Mouse (Mus musculus) bone marrow, adult 2 months (tissue): ENCODE measurements around the gene Ctrb1. TPM values are rescaled to one million over a fixed set of nuclear protein-coding genes. Genes with fewer than 3 reads are reported as not detected.

Source experiments
- H3K27ac ChIP-seq: fragments of 200-500 bp; 2 replicates; pipeline ENCODE4 v1.5.1; 2012; ENCODE audit warnings: low read depth, mild to moderate bottlenecking, control low read depth, inconsistent platforms, low read length; ENCODE audit not compliant: control insufficient read depth, poor library complexity, insufficient read depth
- H3K4me1 ChIP-seq: fragments of 200-500 bp; 2 replicates; pipeline ENCODE4 v1.6.1; 2011; ENCODE audit warnings: low read length; ENCODE audit not compliant: control insufficient read depth, insufficient read depth
- H3K4me3 ChIP-seq: fragments of 200-500 bp; replicated peaks from 2 replicates; pipeline ENCODE3; 2011; ENCODE audit warnings: mild to moderate bottlenecking, low read depth, low read length, control low read depth; ENCODE audit not compliant: control insufficient read depth
- CTCF ChIP-seq: fragments of 200-500 bp; IDR thresholded peaks from 2 replicates; pipeline ENCODE4 v1.5.1; 2011; ENCODE audit warnings: low read length, control low read depth; ENCODE audit not compliant: control insufficient read depth, insufficient read depth
- POLR2A ChIP-seq: fragments of 200-500 bp; IDR thresholded peaks from 2 replicates; pipeline ENCODE4 v1.6.1; 2011; ENCODE audit warnings: low read depth, mild to moderate bottlenecking, control low read depth, low read length, borderline replicate concordance; ENCODE audit not compliant: control insufficient read depth
- WGBS: fragments of 180-500 bp; shearing (Covaris S2); methylation state at CpG from one replicate; pipeline ENCODE4 v1.1.7; 2018; 5-methylcytosine and 5-hydroxymethylcytosine counted together
- polyA plus RNA-seq: library from polyadenylated mRNA; stranded (reverse); fragments of >200 nt; gene quantifications from 2 replicates; pipeline ENCODE4 v1.2.4, GENCODE M21; 2011; ENCODE audit warnings: low replicate concordance; ENCODE audit not compliant: missing spikeins, insufficient read depth, insufficient read length

The Ctrb1 gene
- polyA plus RNA-seq, 1 experiment, result not detected

DNA sequence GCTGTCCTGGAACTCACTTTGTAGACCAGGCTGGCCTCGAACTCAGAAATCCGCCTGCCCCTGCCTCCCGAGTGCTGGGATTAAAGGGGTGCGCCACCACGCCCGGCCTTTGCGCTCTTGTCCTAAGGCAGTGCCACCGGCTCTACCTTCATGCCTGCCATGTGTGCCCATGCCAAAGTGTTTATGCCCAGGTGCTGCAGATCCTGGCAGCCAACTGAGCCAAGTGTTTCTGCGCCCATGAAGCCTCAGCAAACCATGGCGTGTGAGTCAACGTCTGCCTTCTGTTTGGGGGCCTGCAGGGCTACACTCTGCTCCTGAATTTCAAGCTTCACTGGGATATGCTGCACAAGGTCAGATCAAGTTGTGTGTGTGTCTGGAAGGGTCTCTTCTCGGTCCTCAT is 13.8 kb upstream of the Ctrb1 start:
- TF ChIP-seq POLR2A (no peak), CTCF (no peak)
- 81% methylated on average over 12 of the region's 12 CpGs for WGBS
- H3K4me3 ChIP-seq, result no peak overlapping the region
- H3K27ac ChIP-seq, result no peak overlapping the region
- no peaks in the 10 kb centered on the region for H3K4me1 ChIP-seq

- Histone ChIP-seq H3K4me1 (no peaks in the 10 kb centered on the region), H3K4me3 (no peak overlapping the region), H3K27ac (no peak overlapping the region)
- 84% methylated on average over 9 of the region's 9 CpGs for WGBS
- TF ChIP-seq POLR2A (no peak), CTCF (no peak)
These were observed 10.6 kb upstream of the Ctrb1 start for GRCm38 (mm10) chr8:111701380-111701779.

DNA sequence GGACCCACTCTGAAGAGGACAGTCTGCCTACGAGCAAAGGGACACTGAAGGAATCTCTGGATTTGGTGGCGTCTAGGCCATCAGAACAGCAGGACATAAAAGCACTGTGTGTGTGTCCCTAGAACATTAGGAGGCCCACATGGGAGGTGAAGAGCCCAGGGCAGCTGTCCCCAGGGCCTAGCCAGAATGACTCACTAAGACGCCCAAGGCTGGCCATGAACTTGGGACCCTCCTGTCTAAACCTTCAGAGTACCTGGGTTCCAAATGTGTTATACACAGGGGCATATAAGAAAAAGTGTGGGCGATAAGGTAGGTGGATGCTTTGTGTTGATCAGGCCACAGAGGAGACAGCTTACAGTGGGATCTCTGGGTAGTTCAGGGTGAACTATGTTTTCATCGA is 9.9 kb upstream of the Ctrb1 start:
- Histone ChIP-seq H3K4me3 (no peak overlapping the region), H3K4me1 (no peaks in the 10 kb centered on the region), H3K27ac (no peak overlapping the region)
- 81% methylated on average over 5 of the region's 5 CpGs for WGBS
- no peak for TF ChIP-seq CTCF
- TF ChIP-seq POLR2A, result no peak

- H3K4me1 ChIP-seq, result no peaks in the 10 kb centered on the region; the same call in 1 of the 2 replicates
- WGBS, result 73% methylated on average over 3 of the region's 3 CpGs
- H3K27ac ChIP-seq, result no peak overlapping the region
- TF ChIP-seq POLR2A (no peak), CTCF (no peak)
- no peak overlapping the region for H3K4me3 ChIP-seq
These were observed 9.4 kb upstream of the Ctrb1 start for GRCm38 (mm10) chr8:111700201-111700600.

DNA sequence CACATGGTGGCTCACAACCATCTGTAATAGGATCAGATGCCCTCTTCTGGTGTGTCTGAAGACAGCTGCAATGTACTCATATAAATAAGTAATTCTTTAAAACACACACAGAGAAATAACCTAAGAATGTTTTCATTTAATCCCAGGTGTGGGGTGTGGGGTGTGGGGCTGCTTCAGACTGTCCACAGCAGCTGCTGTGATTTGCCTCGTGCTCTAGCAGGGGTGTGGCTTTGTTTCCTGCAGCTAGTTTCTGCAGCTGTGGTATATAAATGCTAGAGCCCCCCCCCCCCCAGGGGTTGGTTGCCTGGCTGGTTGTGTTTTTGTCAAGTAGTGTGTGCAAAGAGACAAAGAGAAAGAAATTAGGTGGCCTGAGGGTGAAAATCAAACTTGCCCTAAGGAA is 8.2 kb upstream of the Ctrb1 start:
- TF ChIP-seq POLR2A (no peak), CTCF (no peak)
- no peak overlapping the region for H3K4me3 ChIP-seq
- H3K4me1 ChIP-seq, result no peaks in the 10 kb centered on the region; the same call in 1 of the 2 replicates
- 10% methylated on average over 1 of the region's 1 CpGs for WGBS
- no peak overlapping the region for H3K27ac ChIP-seq

DNA sequence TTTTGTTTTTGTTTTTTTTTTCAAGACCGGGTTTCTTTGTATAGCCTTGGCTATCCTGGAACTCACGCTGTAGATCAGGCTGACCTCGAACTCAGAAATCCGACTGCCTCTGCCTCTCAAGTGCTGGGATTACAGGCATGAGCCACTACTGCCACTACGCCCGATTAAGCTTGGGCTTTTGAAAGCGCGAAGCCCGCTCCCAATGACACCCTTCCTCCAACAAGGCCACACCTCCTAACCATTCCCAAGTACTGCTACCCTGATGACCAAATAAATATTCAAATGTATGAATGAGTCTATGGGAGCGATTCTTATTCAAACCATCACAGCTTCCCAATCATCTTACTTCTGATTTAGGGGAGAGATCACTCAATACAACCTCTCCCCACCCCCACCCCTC is 6.8 kb upstream of the Ctrb1 start:
- no peak overlapping the region for H3K4me3 ChIP-seq
- no peaks in the 10 kb centered on the region; the same call in 1 of the 2 replicates for H3K4me1 ChIP-seq
- WGBS, result 76% methylated on average over 10 of the region's 10 CpGs
- H3K27ac ChIP-seq, result no peak overlapping the region
- TF ChIP-seq CTCF (no peak), POLR2A (no peak)

- Histone ChIP-seq H3K27ac (no peak overlapping the region), H3K4me1 (no peaks in the 10 kb centered on the region; the same call in 1 of the 2 replicates), H3K4me3 (no peak overlapping the region)
- 40% methylated on average over 7 of the region's 7 CpGs for WGBS
- TF ChIP-seq CTCF (no peak), POLR2A (no peak)
These were observed 4.6 kb upstream of the Ctrb1 start for GRCm38 (mm10) chr8:111695441-111695840.

DNA sequence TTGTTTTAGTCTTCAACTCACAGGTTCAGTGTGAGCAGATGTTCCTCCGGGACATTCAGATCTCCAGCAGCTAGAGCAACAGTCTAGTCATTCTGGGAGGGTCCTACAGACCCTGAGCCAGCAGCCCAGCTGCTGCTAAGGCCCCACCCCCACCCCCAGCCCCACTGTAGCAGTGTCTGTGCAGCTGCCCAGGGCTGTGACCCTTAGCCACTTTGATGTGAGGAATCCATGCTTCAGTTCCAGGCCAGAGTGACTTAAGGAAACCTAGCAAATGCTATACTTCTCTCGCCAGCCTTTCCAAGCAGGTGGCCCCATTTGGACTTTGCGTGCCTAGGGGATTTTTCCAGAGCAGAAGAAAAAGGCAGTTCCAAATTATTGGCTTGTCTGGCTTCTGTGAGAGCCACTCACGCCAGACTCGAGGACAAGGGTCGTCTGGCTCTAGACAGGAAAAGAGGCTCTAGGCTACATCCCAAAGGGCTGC is 2.5 kb upstream of the Ctrb1 start:
- TF ChIP-seq POLR2A (no peak), CTCF (no peak)
- 72% methylated on average over 6 of the region's 6 CpGs for WGBS
- H3K27ac ChIP-seq, result no peak overlapping the region
- H3K4me3 ChIP-seq, result no peak overlapping the region
- H3K4me1 ChIP-seq, result no peaks in the 10 kb centered on the region; the same call in 1 of the 2 replicates

GRCm38 (mm10) chr8:111686881-111687280 is 3.9 kb downstream of the Ctrb1 start:
- TF ChIP-seq CTCF (no peak), POLR2A (no peak)
- H3K4me3 ChIP-seq, result no peak overlapping the region
- WGBS, result 83% methylated on average over 13 of the region's 13 CpGs

More at GRCm38 (mm10) chr8:111686881-111687280, 3.9 kb downstream of the Ctrb1 start:
- no peaks in the 10 kb centered on the region for H3K4me1 ChIP-seq
- no peak overlapping the region for H3K27ac ChIP-seq
